Comparison of ENCODE assay signal across 26 mouse cellular contexts in genomic region chr6:108922564-108922963, GRCm38 (mm10).
DNase-seq lines count a peak whose midpoint lies in the region; ATAC-seq and TF ChIP-seq lines count a peak whose summit lies in the region.
"Had no signal": no experiment of that assay in that cellular context is flagged by ENCODE, and none has a peak within 500 bp of the region (broad histone marks: within the 10 kb centered on the region; RNA-seq: fewer than 3 reads in every experiment).

No protein-coding gene starts in this region.

- no peaks in the 10 kb centered on the region for H3K4me1 ChIP-seq in thymus, adult 2 months (replicated peaks; ENCODE audit: control insufficient read depth, insufficient read depth, low read length)
- H3K4me1 ChIP-seq: heart, embryonic 12.5 days; kidney, embryonic 15.5 days; limb, embryonic 13.5 days; lung, embryonic 15.5 days; neural tube, embryonic 13.5 days; stomach, embryonic 15.5 days had no signal

- DNase-seq in thymus, adult 2 months = peak; percentile 7
- DNase-seq in thymus, postnatal 25 days = no peak
- DNase-seq in T-cell, adult 2 months (ENCODE audit: low spot score) = peak; percentile 44
- DNase-seq in natural killer cell, adult 2 months (ENCODE audit: low spot score in 2 of 2) = peak; percentile 10 to 39
- DNase-seq in adrenal gland, postnatal 14 days = no peak
- no peak for DNase-seq in spleen, postnatal 4 days (ENCODE audit: low spot score in 2 of 2)
- no peak for DNase-seq in yolk sac, embryonic 10.5 days (ENCODE audit: low spot score)
- DNase-seq: adrenal gland, postnatal 25 days; cerebellum, adult 11 months; cerebellum, postnatal 10 days; gastrocnemius, adult 2 months; heart, postnatal 10 days; kidney, adult 11 months; kidney, postnatal 36 days; layer of hippocampus, postnatal 36 days; lung, postnatal 4 days had no signal

- H3K36me3 ChIP-seq in thymus, adult 2 months (ENCODE audit: control insufficient read depth, insufficient read depth, low read length) = no peaks in the 10 kb centered on the region
- H3K36me3 ChIP-seq: heart, embryonic 12.5 days; kidney, embryonic 15.5 days; limb, embryonic 13.5 days; lung, embryonic 15.5 days; midbrain, embryonic 12.5 days; neural tube, embryonic 13.5 days; stomach, embryonic 15.5 days had no signal

- no peak overlapping the region for H3K27ac ChIP-seq in thymus, adult 2 months (ENCODE audit: control insufficient read depth, insufficient read depth, low read length)
- H3K27ac ChIP-seq: gastrocnemius, adult 2 months; hindbrain, postnatal 0 days; kidney, embryonic 15.5 days; limb, embryonic 13.5 days; liver, embryonic 14.5 days; lung, embryonic 15.5 days; midbrain, embryonic 12.5 days; neural tube, embryonic 13.5 days; stomach, embryonic 15.5 days had no signal

- no peak for TF ChIP-seq CTCF in thymus, adult 2 months (IDR thresholded peaks at IDR 0.05; ENCODE audit: borderline replicate concordance, control insufficient read depth, extremely low read depth, insufficient read depth, low read length, poor library complexity)

- H3K27me3 ChIP-seq in thymus, adult 2 months (ENCODE audit: control insufficient read depth, insufficient read depth, low read length) = no peaks in the 10 kb centered on the region
- H3K27me3 ChIP-seq: heart, embryonic 12.5 days; kidney, embryonic 15.5 days; limb, embryonic 13.5 days; lung, embryonic 15.5 days; midbrain, embryonic 12.5 days; stomach, embryonic 15.5 days had no signal

- ATAC-seq in inflammation-experienced regulatory T-cells, adult 6 months = peak; percentile 100
- ATAC-seq: hindbrain, postnatal 0 days had no signal

- 26% methylated on average over 6 of the region's 6 CpGs for WGBS in thymus, adult 2 months

- TF ChIP-seq POLR2A in thymus, adult 2 months (IDR thresholded peaks at IDR 0.05; ENCODE audit: control insufficient read depth, extremely low read depth, insufficient read depth, low read length, poor library complexity) = no peak

- H3K4me3 ChIP-seq in thymus, adult 2 months (ENCODE audit: control insufficient read depth, insufficient read depth, low read length) = no peak overlapping the region
- H3K4me3 ChIP-seq: gastrocnemius, adult 2 months; heart, embryonic 12.5 days; kidney, embryonic 15.5 days; limb, embryonic 13.5 days; lung, embryonic 15.5 days; midbrain, embryonic 12.5 days; neural tube, embryonic 13.5 days; stomach, embryonic 15.5 days had no signal

Comparison
In these comparisons a context has a peak if more than half of its experiments do, and no peak if none do; other contexts are left out.
1. DNase-seq: peak in thymus, adult 2 months (single experiment), T-cell, adult 2 months (single experiment) and natural killer cell, adult 2 months (2 of 2); none in thymus, postnatal 25 days (single experiment), adrenal gland, postnatal 14 days (single experiment), spleen, postnatal 4 days (0 of 2) and yolk sac, embryonic 10.5 days (single experiment).